Mouse (Mus musculus) spleen, postnatal 36 days (tissue): ENCODE measurements at regions not wholly inside any gene's neighbourhood (a gene's known extent, or its start where the extent isn't known, plus 50 kb on each side); places are given as distances from the start of the nearest gene placed in this dataset.

Experiments used
- DNase-seq, 2 experiments: peaks; one replicate each; pipeline ENCODE4 v3.0.0; 2022; ENCODE audit warnings: low spot score in 2 of 2, mixed read lengths in 1 of 2

DNA sequence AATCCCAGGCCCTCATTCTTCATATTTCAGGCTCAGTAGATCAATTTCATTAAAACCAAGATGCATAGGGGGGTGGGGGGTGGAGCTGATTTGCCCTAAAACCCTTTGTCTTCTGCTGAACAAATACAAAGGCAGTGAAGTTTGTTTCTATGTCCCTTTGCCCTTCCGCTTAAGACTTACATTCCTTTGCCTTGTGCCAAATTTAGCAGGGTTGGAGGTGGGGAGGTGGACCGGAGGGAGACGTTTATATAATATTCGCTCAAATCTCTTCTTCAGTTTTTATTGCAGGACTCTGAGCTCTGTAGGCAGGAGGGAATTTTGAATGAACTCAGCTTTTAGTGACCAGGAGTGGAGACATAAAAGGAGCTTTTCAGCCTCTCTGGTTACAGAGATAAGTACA, 258.8 kb downstream of the Fzd1 start:
- DNase-seq: no peak

GRCm38 (mm10) chr5:4498425-4498824, 259.4 kb downstream of the Fzd1 start:
- DNase-seq: no peak

DNA sequence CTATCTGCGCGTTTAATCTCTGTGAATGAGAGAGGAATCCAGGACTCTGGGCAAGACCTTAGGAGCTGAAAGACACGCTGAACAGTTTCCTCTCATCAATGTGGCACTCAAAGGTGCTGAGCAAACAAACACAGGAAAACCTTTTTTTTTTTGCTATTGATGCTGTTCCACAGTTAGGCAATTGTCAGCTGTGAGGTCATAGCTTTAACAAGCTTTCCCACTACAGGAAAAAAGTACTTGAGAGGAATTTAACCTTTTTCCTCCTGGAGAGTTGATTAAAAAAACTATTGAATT, 261.0 kb downstream of the Fzd1 start:
- no peak for DNase-seq

GRCm38 (mm10) chr5:4496132-4496906, 261.5 kb downstream of the Fzd1 start:
- DNase-seq: no peak

- no peak for DNase-seq
Observed at GRCm38 (mm10) chr5:4495482-4495881, 262.4 kb downstream of the Fzd1 start.

GRCm38 (mm10) chr5:4486391-4487132, 271.3 kb downstream of the Fzd1 start:
- no peak for DNase-seq

- no peak for DNase-seq
Observed at GRCm38 (mm10) chr5:4485542-4486390, 272.1 kb downstream of the Fzd1 start.

- DNase-seq: no peak
Observed at GRCm38 (mm10) chr5:4484780-4485179, 273.1 kb downstream of the Fzd1 start.

DNA sequence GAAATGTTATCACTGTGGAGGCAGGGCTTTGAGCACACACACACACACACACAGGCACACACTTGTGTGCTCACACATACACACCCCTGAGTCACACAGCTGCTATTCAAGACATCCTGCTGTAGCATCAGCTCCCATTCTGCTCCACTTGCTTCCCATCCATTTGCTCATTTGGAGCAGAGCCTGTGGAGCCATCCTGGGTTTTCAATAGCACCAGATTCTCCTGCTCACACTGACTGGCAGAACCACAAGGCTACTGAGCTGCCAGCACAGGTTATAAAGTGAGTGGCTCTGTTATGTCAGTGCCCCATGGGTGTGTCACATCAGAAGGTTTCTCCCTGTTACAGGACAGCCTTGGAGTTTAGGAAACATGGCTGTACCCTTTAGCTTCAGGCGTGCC, 273.7 kb downstream of the Fzd1 start:
- DNase-seq: no peak

DNA sequence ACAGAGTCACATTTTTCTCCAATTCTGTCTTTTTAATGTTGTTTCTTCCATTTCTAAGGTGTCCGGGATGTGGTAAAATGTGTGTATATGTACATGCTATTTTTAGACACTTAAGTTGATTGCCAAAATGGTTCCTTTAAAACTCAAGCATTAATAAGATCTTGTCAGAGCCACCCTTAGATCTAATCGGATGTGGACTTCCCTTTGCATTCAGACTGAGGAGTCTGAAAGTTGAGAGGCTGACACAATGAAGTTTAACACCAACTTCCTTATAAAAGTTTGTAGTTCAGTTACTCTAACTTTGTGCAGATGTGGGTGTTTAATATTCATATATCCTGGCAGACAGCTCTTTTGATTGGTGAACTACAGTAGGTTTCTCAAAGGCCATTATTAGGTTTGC, 282.1 kb downstream of the Mterf1b start:
- DNase-seq: no peak
